Mouse (Mus musculus): ENCODE measurements around the gene Tpm3-rs7.
"Not testable (repeated sequence)": the region's sequence is repeated elsewhere in the genome, so short reads cannot be mapped to it uniquely, and the experiment has no call there.

Gene Tpm3-rs7

GRCm38 (mm10) chr14:113314499-113314898, at the start of gene Tpm3-rs7:
Gene Tpm3-rs7, plus strand, starts transcription at chr14:113314608.
- DNase-seq: not testable (repeated sequence)

GRCm38 (mm10) chr14:113317023-113317422, 2.6 kb downstream of the Tpm3-rs7 start:
- DNase-seq: no peak

GRCm38 (mm10) chr14:113363361-113363760, 49.0 kb downstream of the Tpm3-rs7 start:
- no peak for DNase-seq
